ENCODE assay signal across 28 mouse cellular contexts in genomic region chr17:24520450-24520849, GRCm38 (mm10). TPM values are rescaled to one million over a fixed set of nuclear protein-coding genes. Genes with fewer than 3 reads are reported as not detected.
"Had no signal": no experiment of that assay in that cellular context is flagged by ENCODE, and none has a peak within 500 bp of the region (broad histone marks: within the 10 kb centered on the region; RNA-seq: fewer than 3 reads in every experiment).

No protein-coding gene starts in this region.

- ATAC-seq: hindbrain, embryonic 16.5 days; inflammation-experienced regulatory T-cells, adult 6 months; intestine, embryonic 15.5 days; intestine, postnatal 0 days had no signal

- H3K4me2 ChIP-seq: heart, embryonic 13.5 days; heart, embryonic 15.5 days; hindbrain, embryonic 12.5 days; hindbrain, embryonic 14.5 days; intestine, embryonic 15.5 days; limb, embryonic 12.5 days; liver, embryonic 13.5 days had no signal

- H3K9ac ChIP-seq: heart, embryonic 13.5 days; heart, embryonic 15.5 days; hindbrain, embryonic 12.5 days; hindbrain, embryonic 14.5 days; intestine, embryonic 15.5 days; limb, embryonic 12.5 days; liver, embryonic 13.5 days had no signal

- H3K4me3 ChIP-seq: gastrocnemius, adult 2 months; heart, embryonic 10.5 days; heart, embryonic 13.5 days; heart, embryonic 15.5 days; hindbrain, embryonic 10.5 days; hindbrain, embryonic 12.5 days; intestine, embryonic 15.5 days; layer of hippocampus, adult 2 months; left cerebral cortex, adult 2 months; limb, embryonic 10.5 days; limb, embryonic 12.5 days; liver, embryonic 13.5 days had no signal

- H3K9me3 ChIP-seq: heart, embryonic 10.5 days; heart, embryonic 13.5 days; heart, embryonic 15.5 days; hindbrain, embryonic 10.5 days; hindbrain, embryonic 12.5 days; intestine, embryonic 15.5 days; limb, embryonic 10.5 days; limb, embryonic 12.5 days; liver, embryonic 13.5 days had no signal

- H3K4me1 ChIP-seq: hindbrain, embryonic 10.5 days; hindbrain, embryonic 12.5 days; limb, embryonic 10.5 days had no signal

- DNase-seq: gastrocnemius, adult 2 months; gastrocnemius, postnatal 10 days; gastrocnemius, postnatal 25 days; heart, adult 18-20 months; heart, postnatal 4 days; kidney, adult 18-20 months; kidney, adult 8-10 months; kidney, postnatal 10 days; kidney, postnatal 25 days; kidney, postnatal 4 days; liver; liver, embryonic 13.5 days had no signal

- H3K27me3 ChIP-seq: heart, embryonic 13.5 days; heart, embryonic 15.5 days; hindbrain, embryonic 12.5 days; intestine, embryonic 15.5 days; limb, embryonic 12.5 days; liver, embryonic 13.5 days had no signal

- H3K27ac ChIP-seq: gastrocnemius, adult 2 months; heart, embryonic 13.5 days; heart, embryonic 15.5 days; hindbrain, embryonic 10.5 days; hindbrain, embryonic 12.5 days; hindbrain, embryonic 14.5 days; intestine, embryonic 15.5 days; layer of hippocampus, adult 2 months; left cerebral cortex, adult 2 months; limb, embryonic 10.5 days; limb, embryonic 12.5 days; liver, embryonic 13.5 days had no signal

RNA-seq across cellular contexts. Expression of gene Rab26, which starts 13.6 kb away (rescaled TPM):
- total RNA-seq: gastrocnemius, adult 2 months; granulocyte monocyte progenitor cell, adult 5-6 weeks; heart, adult 18-20 months; heart, postnatal 25 days had no signal

RNA-seq across cellular contexts. Expression of gene Caskin1, which starts 32.0 kb away (rescaled TPM):
- total RNA-seq: granulocyte monocyte progenitor cell, adult 5-6 weeks had no signal
